Mouse (Mus musculus) activated CD4-positive, CD25-positive, alpha-beta regulatory T cell, adult 9 weeks (primary cell): ENCODE measurements around the gene Etv6. TPM values are rescaled to one million over a fixed set of nuclear protein-coding genes. Genes with fewer than 3 reads are reported as not detected.

ENCODE experiments used
- polyA plus RNA-seq: library from polyadenylated mRNA; unstranded; fragments of 100-300 nt; shearing (Covaris generic); gene quantifications from one replicate; pipeline ENCODE4 v1.2.1, GENCODE M21; 2017

The Etv6 gene
- polyA plus RNA-seq: 15.7 TPM

DNA sequence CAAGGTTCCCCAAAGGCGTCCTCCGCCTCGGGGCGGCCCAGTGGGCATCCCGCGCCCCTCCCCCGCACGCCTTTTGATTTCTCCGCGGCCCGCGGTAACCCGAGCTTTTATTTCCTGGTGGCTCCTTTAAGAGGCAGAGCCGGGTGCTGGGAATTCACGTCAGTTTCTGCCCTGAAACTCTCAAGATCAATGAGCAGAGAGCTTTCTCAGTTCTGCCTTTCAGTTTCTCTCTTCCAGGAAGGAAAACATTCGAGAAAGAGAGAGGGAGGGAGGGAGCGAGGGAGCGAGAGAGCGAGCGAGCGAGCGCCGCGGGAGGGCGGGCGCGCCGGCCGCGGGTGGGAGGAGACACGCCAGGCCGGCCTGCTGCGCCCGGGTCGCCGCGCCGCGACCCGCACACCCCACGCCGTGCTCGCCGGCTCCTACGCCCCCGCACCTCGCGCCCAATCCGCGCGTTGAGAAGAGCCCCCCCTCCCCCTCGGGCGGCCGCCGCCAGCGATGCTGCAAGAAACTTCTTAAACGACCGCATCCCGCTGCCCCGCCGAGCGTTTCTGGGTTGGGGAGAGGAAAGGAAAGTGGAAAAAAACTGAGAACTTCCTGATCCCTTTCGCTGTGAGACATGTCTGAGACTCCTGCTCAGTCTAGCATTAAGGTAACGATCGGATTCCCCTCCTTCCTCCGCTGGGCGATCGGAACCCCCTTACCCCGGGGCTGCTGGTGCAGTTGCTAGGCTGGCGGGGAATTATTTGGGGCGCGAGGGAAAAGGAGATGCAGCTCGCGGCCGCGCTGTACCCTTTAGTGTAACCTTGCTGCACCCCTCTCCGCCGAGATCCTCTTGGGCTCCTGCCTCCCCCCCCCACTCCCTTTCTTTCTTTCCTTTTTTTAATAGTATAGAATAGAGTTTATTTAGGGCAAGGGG lies at the start of gene Etv6:
Gene Etv6, plus strand, starts transcription at position 211 of the 916 bp plus-strand sequence.

Other genes with a start within 250 kb of the Etv6 start
- not detected for gene Kap, start 181.9 kb upstream of the Etv6 start, polyA plus RNA-seq